Mouse (Mus musculus) adrenal gland, postnatal 36 days (tissue): Measurements from ENCODE around the gene Nup133. TPM values are rescaled to one million over a fixed set of nuclear protein-coding genes. Genes with fewer than 3 reads are reported as not detected.

ENCODE experiments used
- total RNA-seq, 2 experiments: library from RNA; stranded (reverse); gene quantifications; 2 replicates each; pipeline ENCODE4 v1.2.3; 2021

The Nup133 gene
- total RNA-seq, 2 experiments from 2014 or later: 20.5 to 21.0 TPM

Other genes starting within 250 kb of the Nup133 start
- gene Rab4a, start 143.3 kb downstream of the Nup133 start, total RNA-seq: 10 to 100 TPM; 23.2 to 34.6 TPM
- gene Ccsap, start 89.1 kb downstream of the Nup133 start, total RNA-seq: 1 to 10 TPM; 2.4 TPM
- 1 to 10 TPM in 1 of 2 experiments, under 1 TPM in 1; 0.83 to 3.7 TPM for gene Acta1, start 54.5 kb downstream of the Nup133 start, total RNA-seq
- 10 to 100 TPM; 12.8 to 13.5 TPM for gene Abcb10, start 33.9 kb upstream of the Nup133 start, total RNA-seq
- gene Taf5l, start 72.1 kb upstream of the Nup133 start, total RNA-seq: 10 to 100 TPM; 21.3 to 26.5 TPM
- gene Urb2, start 72.2 kb upstream of the Nup133 start, total RNA-seq: 10 to 100 TPM; 12.7 to 16.0 TPM